Mouse (Mus musculus) lung, postnatal 0 days (tissue): ENCODE measurements around the gene Olfr937. TPM values are rescaled to one million over a fixed set of nuclear protein-coding genes. Genes with fewer than 3 reads are reported as not detected.

Experiments
- ATAC-seq: fragments of 200-750 bp; cut with Nextera tagmentation; 2 replicates; pipeline ENCODE4 v1.8.0; 2017; ENCODE audit warnings: moderate library complexity
- DNase-seq: peaks from one replicate; pipeline ENCODE4 v3.0.0-alpha.2; 2016; ENCODE audit warnings: low spot score
- H3K27ac ChIP-seq: fragments of 300-500 bp; sonication (generic); 2 replicates; pipeline ENCODE4 v1.5.1; 2014; ENCODE audit warnings: antibody characterized with exemption, mild to moderate bottlenecking, low read length, mixed read lengths
- H3K27me3 ChIP-seq: fragments of 300-500 bp; sonication (generic); replicated peaks from 2 replicates; pipeline ENCODE4 v1.6.1; 2014; ENCODE audit warnings: low read length, mixed read lengths; ENCODE audit not compliant: insufficient read depth
- H3K36me3 ChIP-seq: fragments of 300-500 bp; sonication (generic); 2 replicates; pipeline ENCODE4 v1.6.1; 2014; ENCODE audit warnings: low read length, mixed read lengths; ENCODE audit not compliant: insufficient read depth
- H3K4me1 ChIP-seq: fragments of 300-500 bp; sonication (generic); 2 replicates; pipeline ENCODE4 v1.6.1; 2014; ENCODE audit warnings: antibody characterized with exemption, low read depth, low read length, mixed read lengths; ENCODE audit not compliant: insufficient read depth
- H3K4me2 ChIP-seq: fragments of 300-500 bp; sonication (generic); replicated peaks from 2 replicates; pipeline ENCODE4 v1.6.1; 2014; ENCODE audit warnings: low read depth, mild to moderate bottlenecking, low read length, moderate library complexity, mixed read lengths
- H3K4me3 ChIP-seq: fragments of 300-500 bp; sonication (generic); 2 replicates; pipeline ENCODE4 v1.5.1; 2014; ENCODE audit warnings: low read depth, low read length
- H3K9ac ChIP-seq: fragments of 300-500 bp; sonication (generic); replicated peaks from 2 replicates; pipeline ENCODE4 v1.6.1; 2014; ENCODE audit warnings: low read depth, mild to moderate bottlenecking
- H3K9me3 ChIP-seq: fragments of 300-500 bp; sonication (generic); 2 replicates; pipeline ENCODE4 v1.6.1; 2016; ENCODE audit warnings: low read length, mixed read lengths
- CTCF ChIP-seq: IDR thresholded peaks from 2 replicates; pipeline ENCODE4 v1.5.1; 2016; ENCODE audit warnings: antibody characterized with exemption, mild to moderate bottlenecking
- EP300 ChIP-seq: IDR thresholded peaks from 2 replicates; pipeline ENCODE4 v1.6.1; 2016; ENCODE audit warnings: antibody characterized with exemption, mild to moderate bottlenecking, control low read depth
- WGBS: fragments of 180-500 bp; shearing (Covaris S2); extraction: QIAGEN DNeasy Blood & Tissue Kit; methylation state at CpG from one replicate; pipeline ENCODE4 v1.1.7; 2014; 5-methylcytosine and 5-hydroxymethylcytosine counted together
- microRNA-seq: library from miRNA; unstranded; fragments of <30 nt; microRNA quantifications from one replicate; pipeline ENCODE4, GENCODE M21; 2016
- polyA plus RNA-seq: library from polyadenylated mRNA; unstranded; fragments of >200 nt; fragmentation: Nextera tagmentation; extraction: Ambion mirVana; gene quantifications from 2 replicates; pipeline ENCODE4 v1.2.1, GENCODE M21; 2015

The Olfr937 gene
- polyA plus RNA-seq, result not detected in 2 replicates

DNA sequence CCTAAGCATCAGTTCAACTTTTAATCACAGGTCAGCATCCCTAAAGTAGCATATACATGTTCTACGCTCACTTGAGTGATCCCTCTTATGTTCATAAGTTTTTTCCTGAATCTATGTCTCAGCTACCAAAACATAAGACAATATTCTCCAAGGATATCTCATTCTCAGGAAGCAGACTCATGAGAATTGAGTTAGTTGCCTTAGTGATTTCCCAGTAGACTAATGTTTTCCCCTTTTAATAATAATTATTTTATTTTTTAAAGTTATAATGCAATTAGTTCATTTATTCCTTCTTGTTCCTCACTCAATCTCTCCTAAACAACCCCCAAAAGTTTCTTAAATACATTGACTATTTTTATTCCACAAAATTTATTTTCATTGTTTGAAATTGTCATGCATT lies at the start of gene Olfr937:
Gene Olfr937, minus strand, starts transcription at position 101 of the 400 bp plus-strand sequence.
- no peaks in the 10 kb centered on the region for H3K9me3 ChIP-seq
- WGBS, result 71% methylated on average over 1 of the region's 1 CpGs
- TF ChIP-seq EP300 (no peak), CTCF (no peak)
- no peaks in the 10 kb centered on the region for H3K4me1 ChIP-seq
- ATAC-seq (no peak), DNase-seq (no peak)
- H3K9ac ChIP-seq, result no peak within 1 kb of the TSS
- no peak within 1 kb of the TSS for H3K27ac ChIP-seq
- H3K27me3 ChIP-seq, result no peaks in the 10 kb centered on the region
- H3K36me3 ChIP-seq, result no peaks in the 10 kb centered on the region
- no peak within 1 kb of the TSS for H3K4me3 ChIP-seq
- H3K4me2 ChIP-seq, result no peak within 1 kb of the TSS

DNA sequence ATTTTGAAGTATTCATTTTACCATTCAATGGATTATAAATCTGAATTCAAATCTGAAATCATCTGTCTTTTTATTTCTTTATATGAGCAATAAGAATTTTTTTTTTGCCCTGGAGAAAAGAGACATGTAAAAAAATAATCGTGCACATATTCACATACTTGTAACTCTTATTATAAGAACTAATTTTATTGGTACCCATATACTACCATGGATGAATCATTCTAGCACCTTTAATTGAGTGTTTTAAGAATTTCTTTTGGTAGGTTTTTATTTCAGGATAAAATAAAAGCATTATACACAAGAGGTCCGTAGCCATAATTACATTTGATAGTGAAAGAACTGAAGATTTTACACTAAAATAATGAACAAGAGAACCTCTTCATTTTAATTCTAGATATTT lies 14.0 kb upstream of the Olfr937 start, which contains the start of gene Olfr938:
Gene Olfr938, minus strand, starts transcription at position 101 of the 400 bp plus-strand sequence.
- H3K36me3 ChIP-seq, result no peaks in the 10 kb centered on the region
- H3K4me1 ChIP-seq, result no peaks in the 10 kb centered on the region
- no peak within 1 kb of the TSS for H3K27ac ChIP-seq
- WGBS, result 79% methylated on average over 2 of the region's 2 CpGs
- no peak for TF ChIP-seq CTCF
- no peak for TF ChIP-seq EP300
- no peaks in the 10 kb centered on the region for H3K27me3 ChIP-seq
- H3K4me2 ChIP-seq, result no peak within 1 kb of the TSS
- no peaks in the 10 kb centered on the region for H3K9me3 ChIP-seq
- no peak within 1 kb of the TSS for H3K9ac ChIP-seq
- no peak within 1 kb of the TSS for H3K4me3 ChIP-seq
- ATAC-seq, result no peak
- no peak for DNase-seq

DNA sequence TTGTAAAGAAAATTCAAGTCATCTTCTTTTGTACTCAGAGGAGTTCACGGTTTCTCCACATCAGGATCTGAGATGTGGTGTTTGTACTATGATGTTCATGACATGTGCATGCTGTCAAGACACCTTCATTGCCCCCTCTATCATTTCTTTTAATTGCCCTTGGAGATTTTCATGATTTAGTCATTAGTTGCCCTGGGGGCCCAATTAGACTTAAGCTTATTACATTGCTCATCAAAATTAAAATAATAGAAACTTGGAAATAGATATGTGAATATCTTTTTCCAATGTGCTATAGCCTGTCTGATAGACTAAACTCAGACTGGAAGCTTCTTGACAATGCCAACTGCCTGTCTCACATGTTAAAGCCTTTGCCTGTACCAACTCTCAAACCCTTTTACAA lies 41.5 kb downstream of the Olfr937 start, which contains the start of gene Olfr146:
Gene Olfr146, minus strand, starts transcription at position 101 of the 400 bp plus-strand sequence.
- no peak within 1 kb of the TSS for H3K4me2 ChIP-seq
- no peak for TF ChIP-seq CTCF
- TF ChIP-seq EP300, result no peak
- no peaks in the 10 kb centered on the region for H3K9me3 ChIP-seq

More for the DNA sequence above, 41.5 kb downstream of the Olfr937 start, which contains the start of gene Olfr146:
- Histone ChIP-seq H3K27me3 (no peaks in the 10 kb centered on the region), H3K27ac (no peak within 1 kb of the TSS), H3K36me3 (no peaks in the 10 kb centered on the region), H3K4me3 (no peak within 1 kb of the TSS), H3K9ac (no peak within 1 kb of the TSS), H3K4me1 (no peaks in the 10 kb centered on the region)
- DNase-seq, result no peak
- 42% methylated on average over 1 of the region's 1 CpGs for WGBS
- ATAC-seq, result no peak

Small RNA genes lying within 50 kb of the gene (microRNA-seq; reads per million reads assigned to microRNA genes)
- gene Gm25032, result not detected
- gene Gm25529, result not detected

Other genes with a start within 250 kb of the Olfr937 start
- not detected in 2 replicates for gene Olfr923, start 238.4 kb downstream of the Olfr937 start, polyA plus RNA-seq
- gene Olfr924, start 220.5 kb downstream of the Olfr937 start, polyA plus RNA-seq, result not detected in 2 replicates
- gene Olfr26, start 209.9 kb downstream of the Olfr937 start, polyA plus RNA-seq, result not detected in 2 replicates
- not detected in 2 replicates for gene Olfr926, start 187.8 kb downstream of the Olfr937 start, polyA plus RNA-seq
- not detected in 2 replicates for gene Olfr930, start 135.1 kb downstream of the Olfr937 start, polyA plus RNA-seq
- gene Olfr933, start 92.6 kb downstream of the Olfr937 start, polyA plus RNA-seq, result not detected in 2 replicates
- gene Olfr934, start 76.6 kb downstream of the Olfr937 start, polyA plus RNA-seq, result not detected in 2 replicates
- not detected in 2 replicates for gene Olfr935, start 65.3 kb downstream of the Olfr937 start, polyA plus RNA-seq
- not detected in 2 replicates for gene Olfr146, start 41.6 kb downstream of the Olfr937 start, polyA plus RNA-seq
- not detected in 2 replicates for gene Olfr938, start 13.9 kb upstream of the Olfr937 start, polyA plus RNA-seq
- not detected in 2 replicates for gene Olfr27, start 63.2 kb upstream of the Olfr937 start, polyA plus RNA-seq
- gene Olfr943, start 101.4 kb upstream of the Olfr937 start, polyA plus RNA-seq, result not detected in 2 replicates
- gene Olfr944, start 137.0 kb upstream of the Olfr937 start, polyA plus RNA-seq, result not detected in 2 replicates
- gene Olfr1537, start 185.0 kb upstream of the Olfr937 start, polyA plus RNA-seq, result not detected in 2 replicates
- gene Olfr945, start 211.9 kb upstream of the Olfr937 start, polyA plus RNA-seq, result not detected in 2 replicates